Mouse (Mus musculus): Measurements from ENCODE around the gene Naa11.

The Naa11 gene

GRCm38 (mm10) chr5:97345732-97346253 lies 46.4 kb downstream of the Naa11 start:
- in situ Hi-C loops (cut with MboI; ENCODE audit: unreplicated experiment in 2 of 2), result no loop called here

- in situ Hi-C loops (cut with MboI; ENCODE audit: unreplicated experiment in 2 of 2), result no loop called here
Observed at GRCm38 (mm10) chr5:97345129-97345528, 47.0 kb downstream of the Naa11 start.

- in situ Hi-C loops (cut with MboI; ENCODE audit: unreplicated experiment in 2 of 2), result no loop called here
Observed at GRCm38 (mm10) chr5:97344144-97344543, 48.0 kb downstream of the Naa11 start.

GRCm38 (mm10) chr5:97334794-97335193 lies 57.4 kb downstream of the Naa11 start:
- in situ Hi-C loops (cut with MboI; ENCODE audit: unreplicated experiment in 2 of 2), result no loop called here

All from v-Abl transformed pro-B cells (cell line).